Mouse (Mus musculus): ENCODE data around the gene Cog5. TPM values are rescaled to one million over a fixed set of nuclear protein-coding genes. Genes with fewer than 3 reads are reported as not detected.

Gene Cog5
- 42.7 TPM for polyA plus RNA-seq (2017; shearing (Covaris generic))

DNA sequence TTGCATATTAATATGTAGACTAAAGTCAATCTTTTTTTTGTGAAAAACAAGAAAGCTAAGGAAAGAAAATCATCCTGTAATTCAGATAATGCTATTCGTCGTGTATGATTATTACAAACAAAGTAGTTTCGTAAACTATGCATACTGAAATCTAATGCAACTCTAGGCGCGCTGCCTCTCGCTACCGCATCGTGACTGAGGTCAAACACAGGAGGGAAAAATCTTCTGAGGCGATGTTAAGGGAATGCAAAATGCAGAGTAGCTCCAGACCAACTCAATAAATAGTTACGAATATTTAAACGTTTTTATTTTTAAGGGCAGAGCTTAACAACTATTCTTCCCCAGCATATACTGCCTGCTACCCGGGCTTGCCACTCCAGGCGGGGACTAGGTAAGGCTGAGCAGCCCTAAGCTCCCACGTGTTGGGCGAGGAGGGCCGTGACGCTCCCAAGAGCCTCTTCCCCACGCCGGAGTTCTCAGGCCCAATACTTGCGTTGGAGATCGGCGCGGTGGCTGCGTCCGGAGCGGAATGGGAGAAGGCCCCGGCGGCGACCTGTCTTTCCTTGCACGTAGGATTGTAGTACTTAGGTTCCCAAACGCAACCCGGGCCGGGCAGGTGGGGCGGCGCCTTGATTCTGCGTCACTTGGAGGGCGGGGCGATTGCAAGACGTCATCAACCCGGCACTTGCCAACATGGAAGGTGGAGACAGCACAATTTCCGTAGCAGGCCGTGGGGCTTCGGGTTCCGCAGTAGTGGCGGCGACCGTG is at the start of gene Cog5, which contains the start of gene Dus4l:
Gene Cog5, plus strand, starts transcription at position 673 of the 768 bp plus-strand sequence.
Gene Dus4l, minus strand, starts transcription at position 630 of the 768 bp plus-strand sequence.

GRCm38 (mm10) chr12:31634343-31635239 is 20.1 kb upstream of the Cog5 start, which contains the start of gene Bcap29:
Gene Bcap29, minus strand, starts transcription at chr12:31634658.

GRCm38 (mm10) chr12:31713600-31713999 is 58.9 kb downstream of the Cog5 start, which contains the start of gene Gpr22:
Gene Gpr22, minus strand, starts transcription at chr12:31713947.

GRCm38 (mm10) chr12:31949759-31950658 is 295.3 kb downstream of the Cog5 start, which contains the start of gene Hbp1:
Gene Hbp1, minus strand, starts transcription at chr12:31950535.

Other genes with a start within 250 kb of the Cog5 start
- gene Cbll1, start 155.3 kb upstream of the Cog5 start, polyA plus RNA-seq (2017; shearing (Covaris generic)): 34.7 TPM
- 0.16 TPM for gene Slc26a4, start 94.9 kb upstream of the Cog5 start, polyA plus RNA-seq (2017; shearing (Covaris generic))
- gene Bcap29, start 20.2 kb upstream of the Cog5 start, polyA plus RNA-seq (2017; shearing (Covaris generic)): 39.3 TPM
- 8.9 TPM for gene Dus4l, start within 50 bp of the Cog5 start, polyA plus RNA-seq (2017; shearing (Covaris generic))
- 0.47 TPM for gene Gpr22, start 59.1 kb downstream of the Cog5 start, polyA plus RNA-seq (2017; shearing (Covaris generic))

All from effector memory CD4-positive, alpha-beta T cell, adult 5 months (primary cell).